Mouse (Mus musculus) G1E-ER4 (cell line): Measurements from ENCODE around the gene Wfdc21. TPM values are rescaled to one million over a fixed set of nuclear protein-coding genes. Genes with fewer than 3 reads are reported as not detected.

ENCODE experiments used
- GATA1 ChIP-seq: IDR thresholded peaks from one replicate; pipeline ENCODE4 v1.8.0; 2012; ENCODE audit warnings: low read length, inconsistent platforms
- polyA plus RNA-seq: library from polyadenylated mRNA; stranded (reverse); fragments of >175 nt; gene quantifications from 2 replicates; pipeline ENCODE4 v1.2.3, GENCODE M21; 2012

Gene Wfdc21
- polyA plus RNA-seq, 1 experiment = not detected

DNA sequence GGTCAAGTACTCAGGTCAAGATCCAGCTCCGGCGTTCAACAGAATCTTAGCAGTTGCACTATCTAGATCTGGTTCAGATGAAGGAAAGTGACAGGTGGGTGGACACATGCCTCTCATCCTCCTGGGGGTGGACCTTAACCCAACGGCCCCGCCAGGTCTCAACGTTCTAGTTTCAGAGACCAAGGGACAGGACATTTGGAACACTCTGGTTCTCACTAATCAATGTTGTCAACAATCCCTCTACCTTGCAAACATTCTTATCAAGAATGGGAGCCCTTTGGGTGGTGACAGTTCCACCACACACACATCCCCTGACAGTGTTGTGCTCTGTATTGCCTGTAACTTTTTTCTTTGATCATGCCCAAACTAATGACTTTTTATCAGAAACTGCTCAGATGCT, 4.9 kb upstream of the Wfdc21 start:
- no peak for TF ChIP-seq GATA1

DNA sequence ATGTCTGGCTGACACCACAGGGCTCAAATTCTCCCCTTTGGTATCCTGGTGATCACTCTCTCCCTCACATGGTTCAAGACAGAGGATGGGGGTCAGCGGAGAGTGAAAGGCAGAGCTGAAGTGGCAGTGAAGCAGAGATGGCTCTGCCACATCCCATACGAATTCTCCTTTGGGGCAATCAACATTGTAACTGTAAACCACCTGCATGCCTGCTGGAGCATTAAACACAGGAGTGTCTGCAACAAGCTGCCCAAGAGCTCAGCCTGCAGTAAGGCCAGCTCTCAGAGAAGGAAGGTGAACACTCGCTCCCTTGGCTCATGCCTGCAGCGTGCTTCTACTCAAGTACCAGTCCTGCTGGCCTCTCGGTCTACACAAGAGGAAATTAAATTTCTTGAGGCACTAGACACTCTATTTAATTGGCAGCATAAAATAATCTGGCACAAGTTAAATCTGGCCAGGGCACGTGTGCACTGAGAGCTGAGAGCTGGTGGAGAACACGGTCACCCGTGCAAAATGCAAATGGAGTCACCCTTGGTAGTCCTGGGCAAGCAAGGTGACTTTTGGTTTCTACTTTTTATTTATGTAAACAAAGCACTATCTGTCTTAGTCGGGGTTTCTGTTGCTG, 3.9 kb upstream of the Wfdc21 start:
- TF ChIP-seq GATA1 = no peak

DNA sequence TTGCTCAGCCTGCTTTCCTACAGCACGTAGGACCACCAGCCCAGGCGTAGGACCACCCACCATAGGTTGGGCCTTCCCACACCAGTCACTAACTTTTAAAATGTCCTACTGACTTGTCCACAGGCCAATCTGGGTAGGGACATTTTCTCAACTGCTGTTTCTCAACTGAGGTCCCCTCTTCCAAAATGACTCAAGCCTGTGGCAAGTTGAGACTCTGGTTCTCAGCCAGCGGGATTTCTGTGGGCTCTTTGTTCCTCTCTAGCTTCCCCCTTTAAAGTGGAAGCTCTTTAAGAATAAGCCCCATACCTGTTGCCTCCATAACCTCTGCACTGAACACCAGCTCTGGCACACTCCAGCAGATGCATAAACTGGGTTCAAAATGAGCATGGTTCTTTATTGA, 3.2 kb upstream of the Wfdc21 start:
- no peak for TF ChIP-seq GATA1

DNA sequence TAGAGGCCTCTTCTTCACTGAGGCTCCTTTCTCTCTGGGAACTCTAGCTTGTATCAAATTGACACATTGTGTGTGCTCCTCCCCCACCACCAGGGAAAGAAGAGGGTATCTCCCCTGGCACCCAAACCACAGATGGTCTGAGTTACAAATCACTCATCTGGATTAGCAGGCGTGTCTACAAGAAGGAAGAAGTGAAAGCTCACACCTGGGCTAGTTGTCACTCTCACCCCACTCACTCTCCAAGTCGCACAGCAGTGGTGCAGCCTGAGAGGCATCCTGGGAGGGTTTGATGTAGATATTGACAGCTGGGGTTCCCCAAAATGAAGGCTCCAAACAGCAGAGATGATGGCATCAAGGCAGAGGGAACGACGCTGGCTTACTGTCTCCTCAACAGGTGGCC, 588 bp upstream of the Wfdc21 start:
- no peak for TF ChIP-seq GATA1

DNA sequence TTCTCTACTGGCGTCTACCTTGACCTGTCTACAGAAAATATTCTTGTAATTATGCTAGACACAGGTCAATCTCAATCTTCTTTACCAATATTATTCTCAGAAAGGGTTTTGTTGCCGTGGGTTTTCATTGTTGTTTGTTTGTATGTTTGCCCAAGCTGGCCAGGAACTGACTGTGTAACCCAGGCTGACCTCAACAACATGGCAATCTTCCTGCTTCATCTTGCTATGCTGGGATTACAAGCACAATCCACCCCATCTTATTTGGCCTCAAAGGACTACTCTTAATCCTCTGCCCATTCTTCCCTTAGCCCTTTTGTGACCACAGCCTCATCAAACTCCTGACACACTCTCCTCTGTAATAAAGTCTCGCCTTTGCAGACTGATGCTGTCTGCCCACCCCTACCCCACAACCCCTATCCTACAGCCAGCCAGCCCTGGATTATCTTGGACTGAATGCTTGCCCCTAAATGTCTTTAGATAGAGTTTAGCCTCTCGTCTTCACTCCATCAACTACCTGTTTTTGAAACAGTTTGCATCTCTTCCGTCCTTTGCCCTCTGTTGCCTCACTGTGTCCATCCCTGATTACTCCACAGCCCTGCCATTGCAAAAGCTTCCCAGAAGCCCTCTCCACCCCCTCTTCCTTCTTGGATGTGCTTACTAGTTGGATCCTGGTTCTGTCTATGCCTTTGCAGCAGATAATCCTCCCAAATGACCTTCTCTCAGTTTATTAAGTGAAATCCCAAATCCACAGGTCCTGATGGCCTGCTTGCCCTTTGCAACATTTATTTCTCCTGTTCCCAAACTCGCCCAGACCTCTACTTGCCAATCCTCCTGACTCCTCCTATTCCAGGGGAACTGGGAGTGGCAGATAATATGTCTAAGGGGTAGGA, 881 bp downstream of the Wfdc21 start:
- no peak for TF ChIP-seq GATA1

DNA sequence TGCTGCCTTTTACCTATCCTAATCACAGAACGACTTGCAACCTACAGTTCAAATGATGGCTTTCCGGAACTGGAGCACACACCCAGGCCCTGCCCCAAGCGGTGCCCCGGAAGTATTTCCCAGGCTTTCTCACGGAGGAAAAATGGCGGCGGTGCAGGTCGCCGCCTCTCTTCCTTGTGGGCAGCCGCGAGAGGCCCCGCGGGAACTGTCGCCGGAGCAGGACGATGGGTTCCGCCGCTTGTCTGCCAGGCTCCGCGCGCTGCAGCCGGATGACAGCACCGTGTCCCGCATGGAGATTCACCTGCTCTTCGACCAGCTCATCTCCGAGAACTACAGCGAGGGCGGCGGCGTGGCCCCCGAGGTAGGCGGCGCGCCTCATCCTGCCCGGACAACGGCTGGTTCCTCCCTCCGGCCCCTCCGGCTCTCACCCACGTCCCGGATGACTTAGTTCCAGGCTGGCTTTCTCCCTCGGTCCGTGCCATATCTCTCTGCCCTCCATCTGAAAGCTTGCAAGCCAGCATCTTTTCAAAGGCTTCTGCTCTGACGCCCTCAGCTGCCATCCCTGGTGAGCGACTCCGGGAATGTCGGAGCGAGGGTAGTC, 6.9 kb downstream of the Wfdc21 start, which contains the start of gene Heatr6:
TSS of gene Heatr6 (plus strand) at position 116 of the 601 bp plus-strand sequence.
- TF ChIP-seq GATA1 = no peak

DNA sequence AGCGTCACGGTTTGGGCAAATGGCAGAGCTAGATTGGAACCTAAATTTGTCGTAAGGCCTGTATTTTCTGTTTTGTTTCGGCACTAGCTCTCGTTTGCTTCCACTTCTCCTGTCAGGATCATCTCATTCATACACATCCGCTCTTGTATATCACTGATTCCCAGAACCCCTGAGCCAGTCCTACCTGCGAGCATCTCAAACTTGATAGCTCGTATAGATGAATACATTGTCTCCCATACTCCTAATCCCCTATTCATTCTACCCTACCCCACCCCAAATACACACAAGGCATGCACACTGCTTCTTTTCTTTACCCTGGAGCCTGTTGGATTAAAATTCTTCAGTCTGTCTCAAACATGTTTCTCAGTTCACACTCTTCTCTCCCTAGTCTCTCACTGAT, 7.5 kb downstream of the Wfdc21 start:
- no peak for TF ChIP-seq GATA1

DNA sequence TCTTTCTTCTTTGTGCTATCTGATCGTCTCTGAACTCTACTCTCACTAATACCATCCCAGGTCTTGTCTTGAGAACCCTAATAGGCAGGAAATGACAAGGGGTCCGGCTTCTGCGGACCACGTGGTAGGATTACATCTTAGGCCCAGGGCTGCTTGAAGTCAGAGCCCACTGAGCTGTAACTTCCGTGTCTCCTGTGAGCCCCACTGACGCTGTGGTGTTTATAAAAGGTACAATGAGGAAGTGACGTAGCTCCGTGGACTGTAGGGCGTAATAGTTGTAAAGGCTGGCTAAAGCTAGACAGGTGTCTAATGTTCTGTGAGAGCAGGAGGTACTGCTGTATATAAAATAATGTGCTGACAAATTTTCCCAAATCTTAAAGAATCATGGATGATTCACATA, 20.6 kb downstream of the Wfdc21 start:
- TF ChIP-seq GATA1 = no peak

DNA sequence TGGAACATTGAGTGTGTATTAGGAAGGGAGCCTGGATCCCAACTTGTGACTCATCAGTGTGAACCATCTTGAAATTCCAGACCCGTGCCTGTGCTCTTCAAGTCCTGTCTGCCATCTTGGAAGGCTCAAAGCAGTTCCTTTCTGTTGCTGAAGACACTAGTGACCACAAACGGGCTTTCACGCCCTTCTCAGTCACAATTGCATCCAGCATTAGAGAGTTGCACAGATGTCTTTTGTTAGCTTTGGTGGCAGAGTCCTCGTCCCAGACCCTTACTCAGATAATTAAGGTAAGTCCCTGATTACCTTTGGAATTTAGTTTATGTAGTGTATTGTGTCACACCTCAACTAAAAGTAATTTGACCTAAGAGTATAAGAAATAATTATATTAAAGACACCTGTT, 22.2 kb downstream of the Wfdc21 start:
- TF ChIP-seq GATA1 = no peak

DNA sequence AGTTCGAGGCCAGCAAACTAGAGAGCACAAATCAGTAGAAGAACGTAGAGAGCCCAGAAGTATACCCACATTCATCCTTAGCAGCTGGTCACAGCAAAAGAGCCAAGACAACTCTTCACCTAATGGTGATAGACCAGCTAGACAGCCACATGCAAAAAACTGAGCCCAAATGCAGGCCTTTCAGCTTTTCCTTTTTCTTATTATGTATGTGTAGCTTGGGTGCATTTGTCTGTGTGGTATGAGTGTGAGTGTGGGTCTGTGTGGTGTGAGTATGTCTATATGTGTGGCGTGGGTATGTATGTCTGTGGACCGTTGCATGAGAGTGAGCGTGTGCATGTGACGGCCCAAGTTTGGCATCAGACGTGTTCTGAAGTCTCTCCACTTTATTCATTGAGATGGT, 24.3 kb downstream of the Wfdc21 start:
- no peak for TF ChIP-seq GATA1

DNA sequence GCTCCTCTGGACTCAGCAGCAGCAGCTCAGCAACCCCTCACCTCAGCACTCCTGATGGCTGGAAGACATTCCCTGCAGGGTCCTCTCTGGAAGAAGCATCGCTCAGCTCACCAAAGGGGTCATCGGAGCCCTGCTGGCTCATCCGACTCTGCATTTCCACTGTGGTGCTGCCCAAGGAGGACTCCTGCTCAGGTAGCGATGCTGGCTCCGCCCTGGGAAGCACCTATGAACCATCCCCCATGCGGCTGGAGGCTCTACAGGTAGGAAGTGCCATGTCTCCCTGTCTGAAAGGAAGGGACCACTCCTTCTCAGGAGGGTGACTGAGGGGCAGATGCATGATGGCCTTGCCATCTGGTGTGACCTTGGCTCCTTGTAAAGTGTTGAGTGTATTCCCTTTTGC, 25.6 kb downstream of the Wfdc21 start:
- TF ChIP-seq GATA1 = no peak

DNA sequence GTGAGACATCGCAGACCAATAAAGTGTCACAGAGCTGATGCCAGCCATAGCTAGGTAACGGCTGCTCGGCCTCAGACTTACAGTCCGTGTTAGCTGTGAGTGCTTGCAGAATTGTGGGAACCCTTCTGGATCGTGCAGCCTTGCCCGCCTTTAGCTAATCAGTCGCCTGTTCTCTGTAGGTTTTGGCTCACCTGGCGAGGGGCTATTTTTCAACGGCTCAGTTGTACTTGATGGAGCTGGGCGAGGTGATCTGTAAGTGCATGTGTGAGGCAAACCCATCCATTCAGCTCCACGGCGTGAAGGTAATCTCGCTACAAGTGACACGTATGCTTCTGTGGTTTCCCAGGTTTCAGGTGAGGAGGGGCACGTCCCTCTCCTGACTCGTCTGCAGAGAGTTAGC, 27.0 kb downstream of the Wfdc21 start:
- TF ChIP-seq GATA1 = no peak

DNA sequence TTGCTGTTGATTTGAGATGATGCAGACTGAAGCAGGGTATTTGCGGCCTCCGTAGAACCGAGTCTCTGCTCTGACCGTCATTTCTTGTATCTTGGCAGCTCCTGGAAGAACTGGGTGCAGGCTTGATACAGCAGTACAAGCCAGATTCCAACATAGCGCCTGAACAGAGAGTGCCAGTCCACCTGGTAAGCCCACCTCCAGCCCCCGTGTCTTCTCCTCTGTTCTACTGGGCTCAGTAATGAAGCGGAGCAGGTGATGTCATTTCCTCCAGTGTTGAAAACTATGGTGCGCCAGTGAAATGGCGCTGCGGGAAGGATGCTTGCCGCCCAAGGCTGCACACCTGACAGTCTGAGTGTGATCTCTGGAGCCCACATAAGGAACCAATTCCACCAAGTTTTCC, 27.6 kb downstream of the Wfdc21 start:
- no peak for TF ChIP-seq GATA1

DNA sequence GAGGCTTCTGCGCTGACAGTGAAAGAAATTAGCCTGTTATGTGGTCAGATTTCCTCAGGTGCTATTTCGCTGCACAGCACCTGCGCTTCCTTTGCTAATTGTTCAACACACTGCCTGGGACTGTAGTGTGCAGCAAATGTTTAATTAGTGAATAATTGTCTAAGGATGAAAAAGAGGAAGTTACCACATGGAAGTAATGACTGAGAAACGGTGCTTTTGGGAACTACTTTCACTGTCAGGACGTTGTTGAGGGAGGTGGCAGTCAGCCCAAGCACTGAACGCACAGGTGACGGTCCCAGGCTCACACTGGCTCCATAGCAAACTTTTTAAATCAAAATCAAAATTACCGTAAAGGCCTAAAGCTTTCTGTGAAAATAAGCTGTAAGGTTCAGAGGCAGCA, 30.1 kb downstream of the Wfdc21 start:
- TF ChIP-seq GATA1 = no peak

DNA sequence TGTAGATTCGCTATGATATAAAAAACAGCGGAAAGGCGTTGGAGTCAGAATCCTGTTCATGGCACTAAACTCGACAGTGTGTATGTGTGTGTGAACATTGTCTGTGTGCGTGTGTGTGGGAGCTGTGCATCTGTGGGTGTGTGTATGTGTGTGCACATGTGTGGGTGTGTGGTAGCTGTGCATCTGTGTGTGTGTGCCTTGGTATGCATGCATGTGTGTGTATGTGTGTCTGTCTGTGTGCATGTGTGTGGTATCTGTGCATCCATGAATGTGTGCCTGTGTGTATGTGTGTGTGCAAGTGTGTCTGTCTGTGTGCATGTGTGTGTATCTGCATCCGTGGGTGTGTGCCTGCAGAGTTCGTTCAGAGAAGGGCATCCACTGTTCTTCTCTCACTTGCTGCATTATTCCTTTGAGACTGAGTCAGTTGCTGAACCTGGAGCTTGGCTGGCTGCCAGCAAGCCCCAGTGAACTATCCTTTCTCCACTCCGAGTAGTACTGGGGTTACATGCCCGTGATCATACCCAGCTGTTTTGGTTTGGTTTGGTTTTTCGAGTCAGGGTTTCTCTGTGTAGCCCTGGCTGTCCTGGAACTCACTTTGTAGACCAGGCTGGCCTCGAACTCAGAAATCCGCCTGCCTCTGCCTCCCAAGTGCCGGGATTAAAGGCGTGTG, 37.3 kb downstream of the Wfdc21 start:
- no peak for TF ChIP-seq GATA1

DNA sequence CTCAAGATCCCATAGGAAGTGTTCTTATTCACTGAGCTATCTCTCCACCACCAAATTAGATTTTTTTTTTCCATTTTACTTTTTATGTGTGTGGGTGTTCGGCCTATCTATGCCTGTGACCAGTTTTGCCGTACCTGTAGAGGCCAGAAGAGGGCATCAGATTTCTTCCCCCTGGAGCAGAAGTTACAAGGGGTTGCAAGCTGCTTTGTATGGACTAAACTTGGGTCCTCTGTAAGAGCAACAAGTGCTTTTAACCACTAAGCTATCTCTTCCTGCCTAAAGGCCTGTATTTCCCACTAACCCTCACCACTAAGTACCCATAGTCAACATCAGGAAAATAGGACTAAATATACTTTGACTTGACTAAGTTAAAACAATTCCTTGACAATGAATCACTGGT, 37.9 kb downstream of the Wfdc21 start:
- no peak for TF ChIP-seq GATA1
